Mouse (Mus musculus) macrophage (primary cell): ENCODE measurements around the gene Echdc2. TPM values are rescaled to one million over a fixed set of nuclear protein-coding genes. Genes with fewer than 3 reads are reported as not detected.

Source experiments
- polyA plus RNA-seq: library from polyadenylated mRNA; stranded (reverse); fragments of 250-400 nt; gene quantifications from 3 replicates; pipeline ENCODE4 v1.2.4, GENCODE M21; 2018; ENCODE audit warnings: inconsistent platforms

Echdc2 gene
- polyA plus RNA-seq, 1 experiment from 2014 or later: not detected

Other genes with a start within 250 kb of the Echdc2 start
- gene Cpt2, start 241.8 kb upstream of the Echdc2 start, polyA plus RNA-seq: 12.6 to 16.7 TPM (median 14.2 TPM) in 3 replicates
- not detected in 3 replicates for gene Slc1a7, start 197.1 kb upstream of the Echdc2 start, polyA plus RNA-seq
- gene Podn, start 69.0 kb upstream of the Echdc2 start, polyA plus RNA-seq: not detected in 3 replicates
- 200 to 307 TPM (median 256 TPM) in 3 replicates for gene Scp2, start 20.4 kb upstream of the Echdc2 start, polyA plus RNA-seq
- gene Zyg11a, start 52.6 kb downstream of the Echdc2 start, polyA plus RNA-seq: not detected in 3 replicates
- gene Zyg11b, start 135.7 kb downstream of the Echdc2 start, polyA plus RNA-seq: 12.8 to 14.9 TPM (median 13.4 TPM) in 3 replicates
- 5.8 to 26.5 TPM (median 11.3 TPM) in 3 replicates for gene Coa7, start 162.7 kb downstream of the Echdc2 start, polyA plus RNA-seq
- not detected in 3 replicates for gene Shisal2a, start 217.9 kb downstream of the Echdc2 start, polyA plus RNA-seq
- gene Gpx7, start 241.5 kb downstream of the Echdc2 start, polyA plus RNA-seq: 0.18 to 0.41 TPM (median 0.22 TPM) in 3 replicates